Mouse (Mus musculus) lung, adult 2 months (tissue): Measurements from ENCODE around the gene Pptc7. TPM values are rescaled to one million over a fixed set of nuclear protein-coding genes. Genes with fewer than 3 reads are reported as not detected.

ENCODE experiments used
- DNase-seq: peaks from one replicate; pipeline ENCODE4 v3.0.0; 2022
- H3K4me1 ChIP-seq: fragments of 200-500 bp; 2 replicates; pipeline ENCODE4 v1.6.1; 2011; ENCODE audit warnings: low read length; ENCODE audit not compliant: control insufficient read depth, insufficient read depth
- H3K4me3 ChIP-seq: fragments of 200-500 bp; replicated peaks from 2 replicates; pipeline ENCODE3; 2011; ENCODE audit warnings: low read depth, mild to moderate bottlenecking, control low read depth, low read length; ENCODE audit errors: extremely low read depth
- CTCF ChIP-seq: fragments of 200-500 bp; IDR thresholded peaks from 2 replicates; pipeline ENCODE4 v1.5.1; 2011; ENCODE audit warnings: mild to moderate bottlenecking, low read length, control low read depth; ENCODE audit not compliant: insufficient read depth
- POLR2A ChIP-seq: fragments of 200-500 bp; IDR thresholded peaks from 2 replicates; pipeline ENCODE4 v1.6.1; 2011; ENCODE audit warnings: low read depth, mild to moderate bottlenecking, control low read depth, low read length, borderline replicate concordance; ENCODE audit errors: extremely low read depth
- WGBS: fragments of 180-500 bp; shearing (Covaris S2); methylation state at CpG from one replicate; pipeline ENCODE4 v1.1.7; 2018; 5-methylcytosine and 5-hydroxymethylcytosine counted together
- polyA plus RNA-seq: library from polyadenylated mRNA; depleted of rRNA; stranded (reverse); fragments of >200 nt; gene quantifications from 2 replicates; pipeline ENCODE4 v1.2.3, GENCODE M21; 2012; rRNA removed

Gene Pptc7
- polyA plus RNA-seq, 1 experiment = 35.3 TPM

DNA sequence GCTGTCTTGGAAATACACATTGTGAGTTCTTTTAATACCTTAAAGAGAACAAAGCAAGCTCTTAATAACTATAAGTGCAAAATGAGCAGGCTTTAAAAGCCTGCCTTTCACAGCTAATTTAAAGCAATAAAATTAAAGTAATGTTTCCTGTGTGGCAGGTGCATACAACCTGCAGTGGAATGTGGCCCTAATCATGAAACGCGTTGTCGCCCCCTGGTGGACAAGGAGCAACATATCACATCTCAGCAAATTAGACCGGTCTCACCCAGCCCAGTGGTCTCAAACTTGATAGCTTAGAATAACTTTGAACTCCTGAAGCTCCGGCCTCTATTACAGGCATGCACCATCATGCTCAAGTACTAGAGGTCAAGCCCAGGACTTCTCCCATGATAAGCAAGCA, 60.1 kb downstream of the Pptc7 start:
- Histone ChIP-seq H3K4me3 (no peak overlapping the region), H3K4me1 (no peaks in the 10 kb centered on the region; the same call in 1 of the 2 replicates)
- 5% methylated on average over 5 of the region's 5 CpGs for WGBS
- DNase-seq = peak; percentile 81
- TF ChIP-seq POLR2A (no peak), CTCF (peak; percentile 92)

- no peak for DNase-seq
- Histone ChIP-seq H3K4me3 (no peak overlapping the region), H3K4me1 (no peaks in the 10 kb centered on the region; the same call in 1 of the 2 replicates)
- TF ChIP-seq CTCF (no peak), POLR2A (no peak)
- WGBS = 82% methylated on average over 4 of the region's 4 CpGs
Measured at GRCm38 (mm10) chr5:122345777-122346176, 61.6 kb downstream of the Pptc7 start.

DNA sequence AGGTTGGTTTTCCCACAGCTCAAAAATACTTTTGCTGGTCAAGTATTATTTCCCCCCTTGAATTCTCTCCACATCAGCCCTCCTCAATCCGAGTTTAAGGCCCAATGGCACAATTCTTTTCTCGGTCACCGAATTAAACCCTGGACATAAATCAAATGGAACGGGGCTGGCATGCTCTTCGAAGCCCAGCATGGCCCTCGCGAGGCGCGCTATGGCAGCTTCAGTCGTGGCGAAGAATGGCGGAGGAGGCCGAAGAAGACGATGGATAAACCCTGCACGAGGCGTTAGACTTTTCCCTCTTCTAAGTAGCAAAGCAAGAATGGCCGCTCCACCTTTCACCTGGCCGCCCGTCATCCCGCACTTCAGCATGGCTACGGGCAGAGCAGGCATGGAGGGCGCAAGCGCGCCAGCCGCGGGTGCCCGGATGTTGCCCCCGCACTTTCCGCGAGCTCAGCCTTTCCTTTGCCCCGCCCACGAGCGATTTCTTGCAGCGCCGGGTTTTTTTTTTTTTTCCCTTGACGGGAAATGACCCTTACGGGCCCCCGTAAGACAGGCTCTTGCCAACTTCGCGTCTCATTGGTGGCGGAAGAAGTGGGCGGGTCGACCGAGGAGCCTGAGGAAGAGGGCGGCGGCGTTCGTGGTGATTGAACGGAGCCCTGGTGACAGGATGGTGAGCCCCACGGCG, 69.8 kb downstream of the Pptc7 start, which contains the start of the genes Rad9b and Vps29:
Gene Rad9b, minus strand, starts transcription at position 427 of the 685 bp plus-strand sequence.
Gene Vps29, plus strand, starts transcription at position 563 of the 685 bp plus-strand sequence.
- TF ChIP-seq CTCF (no peak), POLR2A (peak; percentile 54; the same call in 1 of the 2 replicates)
- under 1% methylated on average over 51 of the region's 51 CpGs for WGBS
- Histone ChIP-seq H3K4me1 (peaks cover 2% of the 10 kb centered on the region; the same call in 1 of the 2 replicates), H3K4me3 (peak within 1 kb of the TSS; percentile 94)
- DNase-seq = peak; percentile 97

- DNase-seq = no peak
- no peak for TF ChIP-seq CTCF
- no peak for TF ChIP-seq POLR2A
- H3K4me3 ChIP-seq = peak overlapping the region; percentile 85
- WGBS = 1% methylated on average over 57 of the region's 57 CpGs
- H3K4me1 ChIP-seq = peaks cover 2% of the 10 kb centered on the region; the same call in 1 of the 2 replicates
Measured at GRCm38 (mm10) chr5:122354492-122355067, 70.4 kb downstream of the Pptc7 start.

GRCm38 (mm10) chr5:122371591-122372191, 87.5 kb downstream of the Pptc7 start, which contains the start of gene Gpn3:
TSS of gene Gpn3 (plus strand) at chr5:122371876.
- peak; percentile 17 for DNase-seq
- Histone ChIP-seq H3K4me1 (no peaks in the 10 kb centered on the region; the same call in 1 of the 2 replicates), H3K4me3 (peak within 1 kb of the TSS; percentile 84)
- 2% methylated on average over 33 of the region's 46 CpGs for WGBS
- no peak for TF ChIP-seq POLR2A
- no peak for TF ChIP-seq CTCF

DNA sequence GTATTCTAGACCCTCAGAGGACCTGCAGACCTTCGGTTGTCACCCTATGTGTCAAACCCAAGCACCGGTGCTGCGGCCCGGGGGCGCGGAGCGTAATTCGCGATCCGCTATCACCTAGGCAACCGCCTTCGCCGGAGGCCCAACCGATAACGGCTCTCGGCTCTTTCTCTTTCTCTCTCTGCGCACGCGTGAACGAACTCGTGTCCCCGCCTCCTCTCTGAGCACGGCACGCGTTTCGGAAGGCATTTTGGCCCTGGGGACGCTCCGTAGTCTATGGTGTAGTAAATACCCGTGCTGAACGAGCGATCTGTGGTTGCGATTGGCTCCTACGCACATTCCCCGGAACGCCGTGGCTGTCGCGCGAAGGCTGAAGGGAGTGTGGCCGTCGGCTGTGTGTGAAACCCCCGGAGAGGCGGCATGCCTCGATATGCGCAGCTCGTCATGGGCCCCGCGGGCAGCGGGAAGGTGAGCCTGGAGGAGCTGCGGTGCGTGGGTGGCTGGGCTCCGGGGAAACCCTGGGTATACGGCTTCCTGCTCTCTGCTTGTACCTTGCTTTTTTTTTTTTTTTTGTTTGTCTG, 88.1 kb downstream of the Pptc7 start, which contains the start of gene Fam216a:
Gene Fam216a, minus strand, starts transcription at position 173 of the 578 bp plus-strand sequence.
- H3K4me3 ChIP-seq = peak within 1 kb of the TSS; percentile 84
- WGBS = under 1% methylated on average over 53 of the region's 53 CpGs
- TF ChIP-seq CTCF = no peak
- peak; percentile 75; the same call in 1 of the 2 replicates for TF ChIP-seq POLR2A
- H3K4me1 ChIP-seq = no peaks in the 10 kb centered on the region; the same call in 1 of the 2 replicates
- peak; percentile 99 for DNase-seq

GRCm38 (mm10) chr5:122372878-122373277, 88.7 kb downstream of the Pptc7 start:
- WGBS = 4% methylated on average over 5 of the region's 5 CpGs
- H3K4me3 ChIP-seq = peak overlapping the region; percentile 84
- DNase-seq = no peak
- no peak for TF ChIP-seq POLR2A
- no peak for TF ChIP-seq CTCF
- no peaks in the 10 kb centered on the region; the same call in 1 of the 2 replicates for H3K4me1 ChIP-seq

Other genes starting within 250 kb of the Pptc7 start
- 5.6 and 6.4 TPM in 2 replicates for gene Cux2, start 234.3 kb upstream of the Pptc7 start, polyA plus RNA-seq
- gene Myl2, start 183.4 kb upstream of the Pptc7 start, polyA plus RNA-seq = 0.37 TPM in 1 of 2 replicates, not detected in the other
- gene Ccdc63, start 143.5 kb upstream of the Pptc7 start, polyA plus RNA-seq = 0.14 and 0.27 TPM in 2 replicates
- gene Ppp1cc, start 126.1 kb upstream of the Pptc7 start, polyA plus RNA-seq = 67.6 and 81.1 TPM in 2 replicates
- 19.6 and 21.9 TPM in 2 replicates for gene Hvcn1, start 77.6 kb upstream of the Pptc7 start, polyA plus RNA-seq
- gene Tctn1, start 19.9 kb upstream of the Pptc7 start, polyA plus RNA-seq = 29.8 and 33.2 TPM in 2 replicates
- gene Rad9b, start 69.9 kb downstream of the Pptc7 start, polyA plus RNA-seq = 2.6 and 2.9 TPM in 2 replicates
- gene Vps29, start 70.0 kb downstream of the Pptc7 start, polyA plus RNA-seq = 29.8 and 58.1 TPM in 2 replicates
- gene Gpn3, start 87.5 kb downstream of the Pptc7 start, polyA plus RNA-seq = 42.4 and 57.6 TPM in 2 replicates
- gene Fam216a, start 88.0 kb downstream of the Pptc7 start, polyA plus RNA-seq = 18.9 and 22.5 TPM in 2 replicates
- gene Arpc3, start 107.5 kb downstream of the Pptc7 start, polyA plus RNA-seq = 114 and 144 TPM in 2 replicates
- gene Anapc7, start 137.3 kb downstream of the Pptc7 start, polyA plus RNA-seq = 17.9 and 20.5 TPM in 2 replicates
- gene Atp2a2, start 217.9 kb downstream of the Pptc7 start, polyA plus RNA-seq = 90.8 and 126 TPM in 2 replicates